Mouse (Mus musculus): ENCODE measurements around the gene Cd8a. TPM values are rescaled to one million over a fixed set of nuclear protein-coding genes. Genes with fewer than 3 reads are reported as not detected.

Gene Cd8a
- polyA plus RNA-seq, 1 experiment from 2014 or later = not detected

- 72% methylated on average over 5 of the region's 5 CpGs for WGBS (ENCODE audit: insufficient replicate concordance)
- Histone ChIP-seq H3K4me2 (no peak overlapping the region), H3K27me3 (no peaks in the 10 kb centered on the region), H3K4me1 (replicated peaks) (no peaks in the 10 kb centered on the region), H3K9me3 (replicated peaks) (no peaks in the 10 kb centered on the region), H3K27ac (replicated peaks) (no peak overlapping the region), H3K36me3 (replicated peaks) (no peaks in the 10 kb centered on the region), H3K9ac (no peak overlapping the region), H3K4me3 (replicated peaks) (no peak overlapping the region)
- no peak for ATAC-seq (ENCODE audit: insufficient read depth)
Observed at GRCm38 (mm10) chr6:71371085-71371605, 2.1 kb upstream of the Cd8a start.

- 63% methylated on average over 5 of the region's 5 CpGs for WGBS (ENCODE audit: insufficient replicate concordance)
- Histone ChIP-seq H3K36me3 (replicated peaks) (no peaks in the 10 kb centered on the region), H3K4me2 (no peak overlapping the region), H3K9me3 (replicated peaks) (no peaks in the 10 kb centered on the region), H3K27me3 (no peaks in the 10 kb centered on the region), H3K4me1 (replicated peaks) (no peaks in the 10 kb centered on the region), H3K9ac (no peak overlapping the region), H3K27ac (replicated peaks) (no peak overlapping the region), H3K4me3 (replicated peaks) (no peak overlapping the region)
- no peak for ATAC-seq (ENCODE audit: insufficient read depth)
Observed at GRCm38 (mm10) chr6:71372041-71372720, 1.0 kb upstream of the Cd8a start.

- H3K4me3 ChIP-seq (replicated peaks) = no peak overlapping the region
- no peak overlapping the region for H3K27ac ChIP-seq (replicated peaks)
- no peak for ATAC-seq (ENCODE audit: insufficient read depth)
- no peaks in the 10 kb centered on the region for H3K27me3 ChIP-seq
- H3K4me1 ChIP-seq (replicated peaks) = no peaks in the 10 kb centered on the region
- no peaks in the 10 kb centered on the region for H3K36me3 ChIP-seq (replicated peaks)
- WGBS (ENCODE audit: insufficient replicate concordance) = 65% methylated on average over 19 of the region's 19 CpGs
- no peaks in the 10 kb centered on the region for H3K9me3 ChIP-seq (replicated peaks)
- no peak overlapping the region for H3K9ac ChIP-seq
- no peak overlapping the region for H3K4me2 ChIP-seq
Observed at GRCm38 (mm10) chr6:71374311-71374829, 1.1 kb downstream of the Cd8a start.

GRCm38 (mm10) chr6:71374921-71375320 lies 1.7 kb downstream of the Cd8a start:
- no peak overlapping the region for H3K27ac ChIP-seq (replicated peaks)
- H3K9me3 ChIP-seq (replicated peaks) = no peaks in the 10 kb centered on the region
- H3K4me2 ChIP-seq = no peak overlapping the region
- no peak overlapping the region for H3K9ac ChIP-seq
- 51% methylated on average over 2 of the region's 2 CpGs for WGBS (ENCODE audit: insufficient replicate concordance)
- H3K4me1 ChIP-seq (replicated peaks) = no peaks in the 10 kb centered on the region
- H3K36me3 ChIP-seq (replicated peaks) = no peaks in the 10 kb centered on the region
- ATAC-seq (ENCODE audit: insufficient read depth) = no peak
- no peaks in the 10 kb centered on the region for H3K27me3 ChIP-seq
- no peak overlapping the region for H3K4me3 ChIP-seq (replicated peaks)

- H3K27ac ChIP-seq (replicated peaks) = no peak overlapping the region
- 87% methylated on average over 13 of the region's 13 CpGs for WGBS (ENCODE audit: insufficient replicate concordance)
- no peaks in the 10 kb centered on the region for H3K4me1 ChIP-seq (replicated peaks)
- H3K4me3 ChIP-seq (replicated peaks) = no peak overlapping the region
- no peaks in the 10 kb centered on the region for H3K36me3 ChIP-seq (replicated peaks)
- ATAC-seq (ENCODE audit: insufficient read depth) = no peak
- H3K9ac ChIP-seq = no peak overlapping the region
- H3K4me2 ChIP-seq = no peak overlapping the region
- no peaks in the 10 kb centered on the region for H3K27me3 ChIP-seq
- H3K9me3 ChIP-seq (replicated peaks) = no peaks in the 10 kb centered on the region
Observed at GRCm38 (mm10) chr6:71376711-71377110, 3.5 kb downstream of the Cd8a start.

GRCm38 (mm10) chr6:71381654-71382053 lies 8.4 kb downstream of the Cd8a start:
- Histone ChIP-seq H3K9ac (no peak overlapping the region), H3K4me2 (no peak overlapping the region), H3K27me3 (no peaks in the 10 kb centered on the region), H3K27ac (replicated peaks) (no peak overlapping the region), H3K4me3 (replicated peaks) (no peak overlapping the region), H3K4me1 (replicated peaks) (no peaks in the 10 kb centered on the region), H3K9me3 (replicated peaks) (no peaks in the 10 kb centered on the region), H3K36me3 (replicated peaks) (no peaks in the 10 kb centered on the region)
- no peak for ATAC-seq (ENCODE audit: insufficient read depth)
- 63% methylated on average over 5 of the region's 5 CpGs for WGBS (ENCODE audit: insufficient replicate concordance)

GRCm38 (mm10) chr6:71390496-71390895 lies 17.3 kb downstream of the Cd8a start:
- no peak overlapping the region for H3K9ac ChIP-seq
- H3K4me1 ChIP-seq (replicated peaks) = no peaks in the 10 kb centered on the region
- H3K27me3 ChIP-seq = no peaks in the 10 kb centered on the region
- H3K4me3 ChIP-seq (replicated peaks) = no peak overlapping the region
- 86% methylated on average over 2 of the region's 2 CpGs for whole genome bisulfite sequencing (ENCODE audit: insufficient replicate concordance)
- peaks cover 49% of the 10 kb centered on the region for H3K36me3 ChIP-seq (replicated peaks)
- no peak for ATAC-seq (ENCODE audit: insufficient read depth)
- no peak overlapping the region for H3K27ac ChIP-seq (replicated peaks)
- H3K4me2 ChIP-seq = no peak overlapping the region
- H3K9me3 ChIP-seq (replicated peaks) = no peaks in the 10 kb centered on the region

GRCm38 (mm10) chr6:71396016-71396415 lies 22.8 kb downstream of the Cd8a start:
- no peak overlapping the region for H3K4me2 ChIP-seq
- no peak for ATAC-seq (ENCODE audit: insufficient read depth)
- H3K9ac ChIP-seq = no peak overlapping the region
- no peak overlapping the region for H3K4me3 ChIP-seq (replicated peaks)
- WGBS (ENCODE audit: insufficient replicate concordance) = 87% methylated on average over 1 of the region's 1 CpGs
- no peaks in the 10 kb centered on the region for H3K4me1 ChIP-seq (replicated peaks)
- H3K27me3 ChIP-seq = no peaks in the 10 kb centered on the region
- no peak overlapping the region for H3K27ac ChIP-seq (replicated peaks)
- no peaks in the 10 kb centered on the region for H3K9me3 ChIP-seq (replicated peaks)
- H3K36me3 ChIP-seq (replicated peaks) = peaks cover 70% of the 10 kb centered on the region

GRCm38 (mm10) chr6:71396761-71397160 lies 23.5 kb downstream of the Cd8a start:
- Histone ChIP-seq H3K9ac (no peak overlapping the region), H3K4me1 (replicated peaks) (no peaks in the 10 kb centered on the region), H3K36me3 (replicated peaks) (peaks cover 65% of the 10 kb centered on the region), H3K27me3 (no peaks in the 10 kb centered on the region), H3K4me2 (no peak overlapping the region), H3K4me3 (replicated peaks) (no peak overlapping the region), H3K27ac (replicated peaks) (no peak overlapping the region), H3K9me3 (replicated peaks) (no peaks in the 10 kb centered on the region)
- no peak for ATAC-seq (ENCODE audit: insufficient read depth)
- WGBS (ENCODE audit: insufficient replicate concordance) = 80% methylated on average over 6 of the region's 6 CpGs

- no peak overlapping the region for H3K9ac ChIP-seq
- WGBS (ENCODE audit: insufficient replicate concordance) = 84% methylated on average over 4 of the region's 4 CpGs
- H3K9me3 ChIP-seq (replicated peaks) = no peaks in the 10 kb centered on the region
- no peak overlapping the region for H3K4me3 ChIP-seq (replicated peaks)
- H3K4me1 ChIP-seq (replicated peaks) = no peaks in the 10 kb centered on the region
- ATAC-seq (ENCODE audit: insufficient read depth) = no peak
- H3K27me3 ChIP-seq = no peaks in the 10 kb centered on the region
- no peak overlapping the region for H3K4me2 ChIP-seq
- H3K36me3 ChIP-seq (replicated peaks) = peaks cover 44% of the 10 kb centered on the region
- no peak overlapping the region for H3K27ac ChIP-seq (replicated peaks)
Observed at GRCm38 (mm10) chr6:71398829-71399609, 25.8 kb downstream of the Cd8a start.

- H3K36me3 ChIP-seq (replicated peaks) = peaks cover 26% of the 10 kb centered on the region
- no peak overlapping the region for H3K9ac ChIP-seq
- peaks cover 9% of the 10 kb centered on the region for H3K4me1 ChIP-seq (replicated peaks)
- ATAC-seq (ENCODE audit: insufficient read depth) = no peak
- H3K9me3 ChIP-seq (replicated peaks) = no peaks in the 10 kb centered on the region
- WGBS (ENCODE audit: insufficient replicate concordance) = 76% methylated on average over 4 of the region's 4 CpGs
- H3K4me3 ChIP-seq (replicated peaks) = no peak overlapping the region
- H3K4me2 ChIP-seq = no peak overlapping the region
- no peaks in the 10 kb centered on the region for H3K27me3 ChIP-seq
- no peak overlapping the region for H3K27ac ChIP-seq (replicated peaks)
Observed at GRCm38 (mm10) chr6:71414624-71415023, 41.4 kb downstream of the Cd8a start.

All from liver, embryonic 15.5 days (tissue).